Mouse (Mus musculus) forebrain, postnatal 0 days (tissue): ENCODE data around the gene 4933402N03Rik. TPM values are rescaled to one million over a fixed set of nuclear protein-coding genes. Genes with fewer than 3 reads are reported as not detected.
A peak's percentile ranks its signal among the peaks of the same experiment; 100 is the strongest.

Experiments used
- ATAC-seq: fragments of 200-750 bp; cut with Nextera tagmentation; 2 replicates; pipeline ENCODE4 v1.8.0; 2017; ENCODE audit warnings: mild to moderate bottlenecking, moderate library complexity
- DNase-seq: peaks from one replicate; pipeline ENCODE4 v3.0.0-alpha.2; 2015
- H3K27ac ChIP-seq: fragments of 300-500 bp; sonication (generic); 2 replicates; pipeline ENCODE4 v1.5.1; 2014; ENCODE audit warnings: low read depth, mild to moderate bottlenecking, antibody characterized with exemption, low read length, moderate library complexity, mixed read lengths
- H3K27me3 ChIP-seq: fragments of 300-500 bp; sonication (generic); 2 replicates; pipeline ENCODE4 v1.6.1; 2014; ENCODE audit warnings: mild to moderate bottlenecking, low read length, mixed read lengths; ENCODE audit not compliant: insufficient read depth
- H3K36me3 ChIP-seq: fragments of 300-500 bp; sonication (generic); 2 replicates; pipeline ENCODE4 v1.6.1; 2014; ENCODE audit warnings: mild to moderate bottlenecking, moderate library complexity; ENCODE audit not compliant: insufficient read depth
- H3K4me1 ChIP-seq: fragments of 300-500 bp; sonication (generic); 2 replicates; pipeline ENCODE4 v1.6.1; 2014; ENCODE audit warnings: antibody characterized with exemption; ENCODE audit not compliant: insufficient read depth
- H3K4me2 ChIP-seq: fragments of 300-500 bp; sonication (generic); 2 replicates; pipeline ENCODE4 v1.6.1; 2014; ENCODE audit warnings: low read depth, mild to moderate bottlenecking, moderate library complexity
- H3K4me3 ChIP-seq: fragments of 300-500 bp; sonication (generic); 2 replicates; pipeline ENCODE4 v1.5.1; 2014; ENCODE audit warnings: low read depth, low read length, mixed read lengths
- H3K9ac ChIP-seq: fragments of 300-500 bp; sonication (generic); 2 replicates; pipeline ENCODE4 v1.6.1; 2014; ENCODE audit warnings: mild to moderate bottlenecking
- H3K9me3 ChIP-seq: fragments of 300-500 bp; sonication (generic); 2 replicates; pipeline ENCODE4 v1.6.1; 2016; ENCODE audit warnings: low read length
- CTCF ChIP-seq: sonication (generic); IDR thresholded peaks from 2 replicates; pipeline ENCODE4 v1.5.1; 2016; ENCODE audit warnings: antibody characterized with exemption, control low read depth, low read depth
- WGBS: fragments of 180-500 bp; shearing (Covaris S2); extraction: QIAGEN DNeasy Blood & Tissue Kit; methylation state at CpG from one replicate; pipeline ENCODE4 v1.1.7; 2014; 5-methylcytosine and 5-hydroxymethylcytosine counted together
- polyA plus RNA-seq: library from polyadenylated mRNA; unstranded; fragments of >200 nt; fragmentation: Nextera tagmentation; extraction: Ambion mirVana; gene quantifications from 2 replicates; pipeline ENCODE4 v1.2.1, GENCODE M21; 2015
- total RNA-seq: library from RNA; depleted of rRNA; stranded (reverse); fragments of >200 nt; gene quantifications from 2 replicates; pipeline ENCODE4 v1.2.3, GENCODE M21; 2014; rRNA removed

Gene 4933402N03Rik
- total and polyA plus RNA-seq, 2 experiments from 2014 or later: not detected

DNA sequence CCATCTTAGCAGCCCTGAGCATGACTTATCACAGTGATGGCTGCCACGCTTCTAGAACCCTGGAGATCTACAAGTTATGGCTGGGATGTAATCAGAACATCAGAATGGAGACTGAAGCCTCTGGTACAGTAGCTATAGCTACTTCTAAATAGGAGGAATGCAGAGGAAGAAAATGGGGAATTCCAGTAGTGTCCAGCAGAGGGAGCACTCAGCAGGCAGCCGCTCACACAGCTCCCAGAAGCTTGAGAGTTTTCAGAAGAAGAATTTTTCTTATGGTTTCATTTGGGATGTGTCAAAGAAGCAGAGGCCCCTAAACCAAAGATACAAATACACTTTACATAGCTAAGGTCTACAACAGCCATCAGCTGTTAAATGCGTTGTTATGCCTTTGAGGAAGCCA lies 33.6 kb downstream of the 4933402N03Rik start:
- no peaks in the 10 kb centered on the region for H3K36me3 ChIP-seq
- no peaks in the 10 kb centered on the region for H3K9me3 ChIP-seq
- H3K27me3 ChIP-seq: no peaks in the 10 kb centered on the region
- no peak overlapping the region for H3K9ac ChIP-seq
- no peak overlapping the region for H3K4me2 ChIP-seq
- no peak overlapping the region for H3K4me3 ChIP-seq
- ATAC-seq (no peak), DNase-seq (peak; percentile 88)
- TF ChIP-seq CTCF: peak; percentile 85
- no peaks in the 10 kb centered on the region for H3K4me1 ChIP-seq
- H3K27ac ChIP-seq: no peak overlapping the region
- 34% methylated on average over 3 of the region's 3 CpGs for WGBS

Other genes with a start within 250 kb of the 4933402N03Rik start
- 30.4 and 36.2 TPM in 2 replicates for gene Htra1, start 210.2 kb downstream of the 4933402N03Rik start, total RNA-seq
- gene Htra1, start 210.2 kb downstream of the 4933402N03Rik start, polyA plus RNA-seq: 31.7 and 37.3 TPM in 2 replicates
- not detected in 2 replicates for gene Dmbt1, start 114.3 kb downstream of the 4933402N03Rik start, total RNA-seq
- not detected in 2 replicates for gene Dmbt1, start 114.3 kb downstream of the 4933402N03Rik start, polyA plus RNA-seq
- 0.08 and 0.19 TPM in 2 replicates for gene 5430419D17Rik, start 28.1 kb upstream of the 4933402N03Rik start, total RNA-seq
- 0.02 TPM in 1 of 2 replicates, not detected in the other for gene 5430419D17Rik, start 28.1 kb upstream of the 4933402N03Rik start, polyA plus RNA-seq
- 0.76 TPM in 1 of 2 replicates, not detected in the other for gene Cuzd1, start 176.0 kb upstream of the 4933402N03Rik start, total RNA-seq
- gene Cuzd1, start 176.0 kb upstream of the 4933402N03Rik start, polyA plus RNA-seq: 0.13 and 0.16 TPM in 2 replicates
- not detected in 2 replicates for gene Fam24b, start 183.2 kb upstream of the 4933402N03Rik start, total RNA-seq
- gene Fam24b, start 183.2 kb upstream of the 4933402N03Rik start, polyA plus RNA-seq: not detected in 2 replicates
- not detected in 2 replicates for gene Fam24a, start 187.6 kb upstream of the 4933402N03Rik start, total RNA-seq
- not detected in 2 replicates for gene Fam24a, start 187.6 kb upstream of the 4933402N03Rik start, polyA plus RNA-seq
- 7.6 and 21.7 TPM in 2 replicates for gene 2310057M21Rik, start 216.4 kb upstream of the 4933402N03Rik start, total RNA-seq
- gene 2310057M21Rik, start 216.4 kb upstream of the 4933402N03Rik start, polyA plus RNA-seq: 16.2 and 22.3 TPM in 2 replicates
- gene Pstk, start 224.8 kb upstream of the 4933402N03Rik start, total RNA-seq: 22.6 and 36.3 TPM in 2 replicates
- gene Pstk, start 224.8 kb upstream of the 4933402N03Rik start, polyA plus RNA-seq: 36.4 and 39.8 TPM in 2 replicates